16 mouse cellular contexts compared by ENCODE assay signal in the genomic region with DNA sequence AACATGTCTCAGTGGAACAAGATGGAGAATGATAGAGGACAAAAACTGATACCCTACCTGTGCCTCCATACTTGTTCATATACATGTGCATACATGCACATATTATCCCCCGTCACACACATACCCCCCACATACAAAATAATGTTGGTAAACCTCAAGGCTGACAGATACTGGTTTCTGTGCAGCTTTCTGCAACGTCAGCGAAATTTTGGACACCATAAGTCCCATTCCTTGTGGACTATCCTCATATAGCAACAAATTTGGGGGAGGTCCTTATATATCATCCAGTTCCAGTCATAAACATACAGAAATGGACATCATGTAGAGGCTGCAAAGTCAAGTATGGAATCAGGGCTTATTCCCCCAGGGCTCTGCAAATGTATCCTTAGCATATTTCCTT.
"Had no signal": no experiment of that assay in that cellular context is flagged by ENCODE, and none has a peak within 500 bp of the region (broad histone marks: within the 10 kb centered on the region; RNA-seq: fewer than 3 reads in every experiment).

No protein-coding gene starts in this region.

- H3K9ac ChIP-seq: neural tube, embryonic 12.5 days; neural tube, embryonic 13.5 days; neural tube, embryonic 15.5 days; stomach, embryonic 15.5 days had no signal

- H3K4me2 ChIP-seq: neural tube, embryonic 12.5 days; neural tube, embryonic 13.5 days; neural tube, embryonic 15.5 days; stomach, embryonic 15.5 days had no signal

- DNase-seq: retina, postnatal 1 day; right cerebral cortex, postnatal 14 days; right cerebral cortex, postnatal 25 days; right cerebral cortex, postnatal 4 days; spleen, adult 18-20 months; thymus, adult 18-20 months; thymus, adult 2 months; thymus, postnatal 14 days; thymus, postnatal 25 days; thymus, postnatal 36 days; thymus, postnatal 4 days had no signal

- H3K4me3 ChIP-seq: neural tube, embryonic 12.5 days; neural tube, embryonic 13.5 days; neural tube, embryonic 15.5 days; stomach, embryonic 15.5 days had no signal

- H3K9me3 ChIP-seq: neural tube, embryonic 12.5 days; neural tube, embryonic 13.5 days; neural tube, embryonic 15.5 days; stomach, embryonic 15.5 days had no signal

- H3K27me3 ChIP-seq: neural tube, embryonic 12.5 days; neural tube, embryonic 13.5 days; neural tube, embryonic 15.5 days; stomach, embryonic 15.5 days had no signal

- H3K27ac ChIP-seq: neural tube, embryonic 12.5 days; neural tube, embryonic 13.5 days; neural tube, embryonic 15.5 days; stomach, embryonic 15.5 days; stomach, postnatal 0 days had no signal

- H3K4me1 ChIP-seq: neural tube, embryonic 12.5 days; neural tube, embryonic 13.5 days; neural tube, embryonic 15.5 days; stomach, embryonic 15.5 days had no signal

- H3K36me3 ChIP-seq: neural tube, embryonic 12.5 days; neural tube, embryonic 13.5 days; neural tube, embryonic 15.5 days; stomach, embryonic 15.5 days had no signal
